Mouse (Mus musculus) urinary bladder, postnatal 4 days (tissue): ENCODE data around the gene Gm128.

ENCODE experiments used
- DNase-seq, 2 experiments: peaks; one replicate each; pipeline ENCODE4 v3.0.0; 2021 to 2022; ENCODE audit warnings: low spot score in 2 of 2

Gm128 gene

DNA sequence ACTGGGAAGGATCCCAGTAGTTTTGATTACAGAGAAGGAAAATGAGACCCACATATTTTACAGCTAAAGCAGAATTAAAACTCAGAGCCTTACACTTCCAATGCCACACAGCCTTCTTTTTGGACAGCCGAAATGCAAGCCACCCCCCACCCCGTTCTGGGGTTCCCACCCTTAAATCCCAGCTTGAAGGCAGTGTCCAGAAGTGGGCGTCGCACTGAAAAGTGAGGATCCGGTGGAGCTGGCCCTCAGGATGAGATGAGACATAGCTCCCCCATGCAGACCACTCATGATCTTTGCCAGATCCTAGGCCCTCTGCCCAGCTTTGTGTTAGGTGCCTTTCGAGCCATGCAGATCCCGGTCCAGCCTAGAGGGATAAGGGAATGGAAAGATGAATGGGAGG lies at the start of gene Gm128:
TSS of gene Gm128 (minus strand) at position 101 of the 400 bp plus-strand sequence.
- no peak for DNase-seq

GRCm38 (mm10) chr3:95291041-95291440 lies 49.6 kb upstream of the Gm128 start:
- no peak for DNase-seq

DNA sequence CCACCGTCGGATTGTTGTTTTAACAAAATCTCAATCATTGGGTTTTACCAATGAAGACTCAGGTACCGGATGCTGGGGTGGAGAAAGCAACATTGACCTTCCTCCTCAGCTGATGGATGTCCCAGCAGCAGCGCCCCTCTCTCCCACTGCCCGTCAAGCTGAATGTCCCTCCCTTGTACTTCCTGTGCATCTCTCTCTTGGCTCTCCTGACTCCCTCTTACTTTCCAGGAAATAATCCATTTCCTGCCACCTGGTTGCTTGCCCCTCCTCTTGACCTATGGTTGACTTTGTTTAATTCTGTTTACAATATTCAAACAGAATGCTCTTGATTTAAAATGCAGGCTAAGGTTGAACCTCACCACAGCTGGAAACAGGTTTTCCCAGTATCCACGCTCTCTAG lies 48.8 kb upstream of the Gm128 start:
- DNase-seq = no peak

DNA sequence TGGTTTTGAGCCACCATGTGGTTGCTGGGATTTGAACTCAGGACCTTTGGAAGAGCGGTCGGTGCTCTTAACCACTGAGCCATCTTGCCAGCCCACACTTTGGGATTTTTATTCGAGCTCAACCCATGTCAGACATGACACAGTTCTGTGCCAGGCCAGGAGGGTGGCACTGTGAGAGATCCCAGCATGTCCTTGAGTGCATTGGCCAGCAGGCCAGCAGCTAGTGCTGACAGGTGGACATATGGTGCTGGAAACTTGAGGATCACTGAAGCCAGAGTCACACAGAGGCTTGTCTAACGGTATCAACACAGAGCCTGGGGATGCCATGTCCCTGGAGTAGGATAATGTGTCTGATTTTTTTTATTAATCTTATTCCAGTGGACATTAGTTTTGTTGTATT lies 48.0 kb upstream of the Gm128 start:
- DNase-seq = no peak

DNA sequence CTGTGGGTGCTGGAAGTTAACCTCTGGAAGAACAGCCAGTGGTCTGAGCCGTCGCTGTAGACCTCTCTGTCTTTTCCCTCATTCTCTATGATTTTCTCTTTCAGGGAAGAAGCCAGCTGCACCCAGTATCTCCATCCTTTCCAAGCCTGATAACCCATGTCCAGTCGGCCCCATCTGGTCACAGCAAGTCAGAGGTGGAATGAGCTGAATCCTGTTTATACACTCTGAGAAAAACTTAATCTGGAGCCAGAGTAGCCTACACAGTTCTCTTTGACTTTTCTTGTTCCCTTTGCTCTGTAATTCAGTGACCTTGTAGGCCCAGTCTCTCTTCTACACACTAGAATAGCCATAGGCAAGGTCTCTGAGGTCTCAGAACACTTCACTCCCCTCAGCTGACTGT lies 46.1 kb upstream of the Gm128 start:
- DNase-seq = no peak

DNA sequence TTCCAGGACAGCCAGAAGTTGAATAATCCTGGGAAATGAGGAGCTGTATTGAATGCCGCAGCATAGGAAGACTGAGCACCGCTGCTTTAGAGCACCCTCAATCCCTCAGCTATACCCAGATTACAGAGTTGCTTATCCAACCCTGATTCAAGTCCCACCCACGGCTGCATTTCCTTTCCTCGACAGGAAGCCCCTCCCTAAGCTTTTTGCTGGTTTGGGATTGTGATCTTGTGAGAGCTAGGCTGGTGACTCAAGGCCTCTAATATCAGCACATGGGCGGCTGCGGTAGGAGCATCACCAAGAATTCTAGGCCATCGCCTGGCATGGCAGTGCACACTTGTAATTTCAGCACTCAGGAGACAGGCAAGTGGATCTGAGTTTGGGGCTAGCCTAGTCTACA lies 45.1 kb upstream of the Gm128 start:
- no peak for DNase-seq

- no peak for DNase-seq
Measured at GRCm38 (mm10) chr3:95286011-95286410, 44.6 kb upstream of the Gm128 start.

DNA sequence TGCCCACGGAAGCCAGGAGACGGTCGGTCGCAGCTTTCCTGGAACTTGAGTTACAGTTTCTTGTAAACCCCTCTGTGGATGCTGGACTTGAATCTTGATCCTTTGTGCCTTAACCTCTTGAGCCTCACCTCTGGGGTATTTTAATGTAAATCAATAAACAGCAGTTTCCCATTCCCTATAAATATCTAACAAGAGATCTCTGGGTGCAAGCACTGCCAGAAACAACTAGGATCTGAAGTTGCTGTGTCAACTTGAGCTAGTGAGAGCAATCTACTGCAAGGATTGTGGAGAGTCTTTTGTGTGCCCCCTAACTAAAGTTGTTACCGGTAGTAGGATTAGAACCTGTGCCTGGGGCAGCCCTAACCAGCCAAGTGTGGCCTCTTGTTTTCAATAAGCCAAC lies 44.0 kb upstream of the Gm128 start:
- DNase-seq = no peak

- DNase-seq = no peak
Measured at GRCm38 (mm10) chr3:95284501-95285281, 43.3 kb upstream of the Gm128 start.

DNA sequence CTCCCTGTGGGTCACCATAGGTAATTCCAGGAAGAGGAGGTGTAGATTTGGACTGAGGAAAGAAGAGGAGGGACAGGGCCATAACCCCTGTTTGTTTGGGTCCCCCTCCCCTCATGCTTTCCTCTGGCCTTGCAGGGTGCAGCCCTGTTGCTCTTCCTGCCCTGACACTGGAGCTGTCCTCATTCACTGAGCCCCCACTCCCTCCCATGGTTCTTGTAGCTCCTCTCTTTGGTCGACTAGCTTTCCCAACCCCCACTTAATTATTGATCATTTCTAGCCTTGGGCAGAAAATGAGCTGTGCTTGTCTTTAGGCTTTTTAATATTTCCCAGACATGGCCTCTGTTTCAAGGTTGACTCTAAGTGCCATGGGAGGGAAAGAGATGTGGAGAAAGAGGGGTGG lies 42.7 kb upstream of the Gm128 start:
- DNase-seq = no peak

- DNase-seq = no peak
Measured at GRCm38 (mm10) chr3:95283589-95283941, 42.2 kb upstream of the Gm128 start.

GRCm38 (mm10) chr3:95282865-95283588 lies 41.6 kb upstream of the Gm128 start:
- peak; percentile 79 to 86 for DNase-seq

DNA sequence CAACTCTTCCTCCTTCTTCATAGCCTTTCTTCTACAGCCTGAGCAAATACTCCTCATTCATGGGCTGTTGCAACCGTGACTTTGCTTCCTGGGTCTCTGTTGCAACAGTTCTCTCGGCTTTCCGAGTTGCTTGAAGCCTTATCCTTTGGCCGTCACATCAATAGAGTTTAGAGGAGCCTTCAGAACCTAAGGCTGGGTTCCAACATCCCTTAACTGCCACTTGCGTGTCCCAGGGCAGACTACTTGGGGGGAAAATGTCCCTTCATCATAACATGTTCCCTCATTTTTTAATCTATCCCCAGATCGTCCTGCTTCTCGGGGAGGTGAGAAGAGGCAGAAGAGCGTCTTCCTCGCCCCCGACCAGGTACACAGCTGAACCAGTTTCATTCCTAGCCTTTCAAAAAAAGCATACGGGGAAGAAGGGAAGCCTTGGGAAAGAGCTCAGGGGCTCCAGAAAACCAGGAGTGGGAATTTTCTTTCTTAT lies 41.0 kb upstream of the Gm128 start:
- no peak for DNase-seq

DNA sequence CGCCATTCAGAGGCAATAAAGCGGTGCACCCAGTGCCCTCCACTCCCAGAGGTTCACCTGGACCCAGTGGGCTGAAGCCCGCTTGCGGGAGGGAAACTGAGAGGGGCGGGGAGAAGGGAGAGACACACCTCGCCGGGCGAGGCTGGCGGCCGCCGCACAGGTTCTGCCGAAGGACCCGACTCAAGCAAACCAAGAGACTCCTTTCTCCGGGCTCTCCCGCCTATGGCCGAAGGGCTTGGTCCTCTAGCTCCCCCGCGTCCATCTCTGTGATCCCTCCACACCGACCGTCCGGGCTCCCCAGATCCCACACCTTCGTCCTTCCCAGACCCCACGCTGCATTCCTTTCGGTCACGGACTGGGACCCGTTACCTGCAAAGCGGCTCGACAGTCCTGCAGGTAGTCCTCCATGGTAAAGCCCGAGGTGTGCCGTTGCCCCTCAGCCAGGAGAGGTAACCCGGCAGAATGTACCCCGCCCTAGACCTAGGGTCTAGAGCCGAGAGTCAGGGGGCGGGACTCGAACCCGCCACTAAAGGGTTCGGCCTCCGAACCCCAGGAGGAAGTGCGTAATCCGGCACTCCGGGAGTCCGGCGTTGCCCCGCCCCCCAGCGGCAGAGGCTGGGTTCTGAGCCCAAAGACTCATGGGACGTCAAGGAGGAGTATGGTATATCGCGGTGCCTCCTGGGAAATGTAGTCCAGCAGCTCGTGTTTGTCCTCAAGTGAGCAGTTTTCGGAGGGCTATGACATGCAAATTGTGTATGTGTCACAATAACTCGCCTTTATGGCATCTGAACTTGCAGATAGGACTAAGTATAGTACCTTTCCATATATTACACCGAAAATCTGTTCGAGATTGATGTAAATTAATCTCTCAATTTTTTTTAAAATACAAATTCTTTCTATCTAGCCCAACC lies 40.1 kb upstream of the Gm128 start, which contains the start of the genes Mindy1 and Prune1:
TSS of gene Mindy1 (plus strand) at position 130 of the 911 bp plus-strand sequence.
TSS of gene Prune1 (minus strand) at position 861 of the 911 bp plus-strand sequence.
- DNase-seq = peak; percentile 97 to 99

- no peak for DNase-seq
Measured at GRCm38 (mm10) chr3:95280747-95281146, 39.3 kb upstream of the Gm128 start.

DNA sequence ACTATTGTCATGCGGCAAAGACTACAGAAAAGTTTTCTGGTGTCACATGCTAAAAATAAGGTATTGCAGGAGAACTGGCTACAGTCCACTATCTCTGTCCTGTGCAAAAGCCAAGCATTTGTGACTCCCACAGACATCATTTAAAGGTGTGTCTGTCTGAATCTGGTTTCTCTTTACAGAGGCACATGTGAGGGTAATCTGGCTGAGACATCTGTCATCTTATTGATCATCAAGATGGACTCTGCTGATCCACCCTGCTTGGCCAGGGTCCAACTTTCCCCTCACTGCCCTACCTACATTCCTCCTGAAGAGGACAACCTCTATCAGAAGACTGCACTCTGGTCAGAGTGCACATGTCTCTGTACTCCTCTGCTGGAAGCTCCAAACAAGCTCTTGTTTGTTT lies 35.8 kb upstream of the Gm128 start:
- no peak for DNase-seq

DNA sequence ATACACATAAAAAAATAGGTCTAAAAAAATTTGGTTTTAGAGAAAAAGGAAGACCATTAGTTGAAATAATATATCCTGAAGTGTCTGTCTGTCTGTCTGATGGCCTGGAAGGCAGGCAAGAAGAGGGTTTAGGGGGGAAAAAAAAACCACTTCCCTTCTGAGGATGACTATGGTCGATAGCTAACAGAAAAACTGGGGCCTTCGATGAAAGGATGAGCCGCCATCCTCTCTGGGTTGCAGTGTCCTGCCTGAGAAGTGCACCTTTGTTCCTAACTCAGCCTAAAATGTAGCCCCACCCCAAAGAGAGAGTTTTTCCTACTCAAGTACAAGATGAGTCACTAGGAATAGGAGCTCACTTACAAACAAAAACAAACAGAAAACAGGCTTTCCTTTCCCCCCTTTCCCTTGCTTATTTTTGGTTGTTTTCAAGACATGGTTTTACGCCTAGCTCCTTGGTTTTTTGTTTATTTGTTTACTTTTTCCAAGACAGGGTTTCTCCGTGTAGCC lies 35.1 kb upstream of the Gm128 start:
- DNase-seq = no peak

DNA sequence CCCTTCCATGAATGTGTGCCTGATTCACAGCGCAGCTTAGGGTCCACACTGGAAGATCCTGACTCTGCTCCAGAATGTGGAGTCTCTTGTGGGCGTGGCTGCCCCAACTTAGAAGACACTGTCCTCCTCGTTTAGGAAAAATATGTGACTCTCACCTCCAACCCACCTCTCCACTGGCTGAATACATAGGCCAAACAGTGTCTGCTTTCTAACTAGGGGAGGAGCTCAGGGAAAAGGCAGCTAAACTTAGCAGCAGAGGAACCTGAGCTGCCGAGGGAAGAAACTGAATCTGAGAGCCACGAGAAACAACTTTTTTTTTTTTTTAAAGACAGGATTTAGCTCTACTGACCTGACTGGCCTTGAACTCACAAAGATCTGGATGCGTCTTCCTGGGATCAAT lies 33.8 kb upstream of the Gm128 start:
- DNase-seq = no peak

DNA sequence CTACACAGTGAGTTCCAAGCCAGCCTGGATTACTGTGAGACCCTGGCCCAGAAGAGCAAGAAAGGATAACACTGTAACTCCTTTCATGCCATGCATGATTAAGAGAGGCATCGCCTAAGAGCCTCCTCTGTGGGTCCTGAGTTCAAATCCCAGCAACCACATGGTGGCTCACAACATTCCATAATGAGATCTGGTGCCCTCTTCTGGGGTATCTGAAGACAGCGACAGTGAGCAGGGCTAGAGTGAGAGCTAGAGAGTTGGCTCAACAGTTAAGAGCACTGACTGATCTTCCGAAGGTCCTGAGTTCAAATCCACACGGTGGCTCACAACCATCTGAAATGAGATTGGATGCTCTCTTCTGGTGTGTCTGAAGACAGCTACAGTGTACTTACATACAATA lies 33.1 kb upstream of the Gm128 start:
- DNase-seq = no peak

GRCm38 (mm10) chr3:95273471-95273870 lies 32.1 kb upstream of the Gm128 start:
- no peak for DNase-seq

DNA sequence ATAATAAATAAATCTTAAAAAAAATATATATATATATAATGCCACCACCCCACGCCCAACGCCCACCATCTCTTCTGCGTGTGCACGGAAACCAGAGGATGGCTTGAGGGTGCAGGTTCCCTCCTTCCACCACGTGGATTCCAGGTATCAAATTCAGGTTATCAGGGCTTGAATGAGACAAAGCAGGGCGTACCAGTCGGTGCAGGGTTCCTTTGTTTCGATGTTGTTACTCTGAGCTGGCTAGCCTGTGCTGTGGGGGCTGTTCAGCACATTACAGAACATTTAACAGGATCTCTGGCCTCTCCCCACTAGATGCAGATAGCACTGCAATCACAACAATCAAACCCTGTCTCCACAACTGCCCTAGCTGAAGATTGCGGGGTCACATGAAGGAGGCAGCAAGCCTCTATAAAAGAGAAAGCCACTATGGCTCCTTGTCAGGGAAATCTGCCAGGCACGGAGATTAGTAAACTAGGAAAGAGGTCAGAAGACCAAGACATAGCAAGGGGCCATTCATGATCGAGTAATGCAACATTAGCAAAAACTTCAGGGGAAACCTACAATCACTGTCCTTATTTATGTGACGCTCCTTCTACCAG lies 29.5 kb upstream of the Gm128 start:
- DNase-seq = no peak
